Mouse (Mus musculus): Measurements from ENCODE around the gene Foxo3.
A peak's percentile ranks its signal among the peaks of the same experiment; 100 is the strongest.

Foxo3 gene

GRCm38 (mm10) chr10:42251203-42251602, 25.4 kb downstream of the Foxo3 start:
- DNase-seq (ENCODE audit: low spot score), result peak; percentile 82

GRCm38 (mm10) chr10:42249965-42250364, 26.6 kb downstream of the Foxo3 start:
- no peak for DNase-seq (ENCODE audit: low spot score)

- no peak for DNase-seq (ENCODE audit: low spot score)
These were observed 27.9 kb downstream of the Foxo3 start for GRCm38 (mm10) chr10:42248644-42249043.

GRCm38 (mm10) chr10:42248156-42248555, 28.4 kb downstream of the Foxo3 start:
- DNase-seq (ENCODE audit: low spot score), result no peak

- peak; percentile 51 for DNase-seq (ENCODE audit: low spot score)
These were observed 29.3 kb downstream of the Foxo3 start for GRCm38 (mm10) chr10:42247125-42247816.

GRCm38 (mm10) chr10:42246483-42246882, 30.1 kb downstream of the Foxo3 start:
- DNase-seq (ENCODE audit: low spot score), result no peak

- no peak for DNase-seq (ENCODE audit: low spot score)
These were observed 30.9 kb downstream of the Foxo3 start for GRCm38 (mm10) chr10:42245636-42246035.

GRCm38 (mm10) chr10:42245256-42245601, 31.3 kb downstream of the Foxo3 start:
- DNase-seq (ENCODE audit: low spot score), result no peak

- no peak for DNase-seq (ENCODE audit: low spot score)
These were observed 31.9 kb downstream of the Foxo3 start for GRCm38 (mm10) chr10:42244420-42245255.

GRCm38 (mm10) chr10:42243925-42244324, 32.6 kb downstream of the Foxo3 start:
- DNase-seq (ENCODE audit: low spot score), result no peak

GRCm38 (mm10) chr10:42242484-42242883, 34.1 kb downstream of the Foxo3 start:
- no peak for DNase-seq (ENCODE audit: low spot score)

GRCm38 (mm10) chr10:42241775-42242174, 34.8 kb downstream of the Foxo3 start:
- no peak for DNase-seq (ENCODE audit: low spot score)

- no peak for DNase-seq (ENCODE audit: low spot score)
These were observed 36.8 kb downstream of the Foxo3 start for GRCm38 (mm10) chr10:42239810-42240111.

GRCm38 (mm10) chr10:42238923-42239809, 37.4 kb downstream of the Foxo3 start:
- DNase-seq (ENCODE audit: low spot score), result no peak

- no peak for DNase-seq (ENCODE audit: low spot score)
These were observed 38.3 kb downstream of the Foxo3 start for GRCm38 (mm10) chr10:42238296-42238695.

GRCm38 (mm10) chr10:42237556-42237955, 39.0 kb downstream of the Foxo3 start:
- DNase-seq (ENCODE audit: low spot score), result no peak

- DNase-seq (ENCODE audit: low spot score), result no peak
These were observed 41.2 kb downstream of the Foxo3 start for GRCm38 (mm10) chr10:42235321-42235720.

- DNase-seq (ENCODE audit: low spot score), result no peak
These were observed 43.6 kb downstream of the Foxo3 start for GRCm38 (mm10) chr10:42232977-42233376.

- DNase-seq (ENCODE audit: low spot score), result no peak
These were observed 44.7 kb downstream of the Foxo3 start for GRCm38 (mm10) chr10:42231847-42232246.

GRCm38 (mm10) chr10:42231100-42231541, 45.4 kb downstream of the Foxo3 start:
- DNase-seq (ENCODE audit: low spot score), result peak; percentile 79

GRCm38 (mm10) chr10:42230471-42231099, 46.0 kb downstream of the Foxo3 start:
- DNase-seq (ENCODE audit: low spot score), result no peak

GRCm38 (mm10) chr10:42227751-42228241, 48.8 kb downstream of the Foxo3 start:
- DNase-seq (ENCODE audit: low spot score), result no peak
